Mouse (Mus musculus) kidney, embryonic 15.5 days (tissue): Measurements from ENCODE around the gene Epb41l2. TPM values are rescaled to one million over a fixed set of nuclear protein-coding genes. Genes with fewer than 3 reads are reported as not detected.

Experiments used
- ATAC-seq: fragments of 200-750 bp; cut with Nextera tagmentation; replicated peaks from 2 replicates; pipeline ENCODE4 v1.8.0; 2017; ENCODE audit warnings: moderate TSS enrichment; ENCODE audit not compliant: low FRiP score
- H3K27ac ChIP-seq: fragments of 300-500 bp; sonication (generic); 2 replicates; pipeline ENCODE4 v1.5.1; 2015; ENCODE audit warnings: mild to moderate bottlenecking, inconsistent platforms
- H3K27me3 ChIP-seq: fragments of 300-500 bp; sonication (generic); 2 replicates; pipeline ENCODE4 v1.6.1; 2015; ENCODE audit warnings: inconsistent platforms
- H3K36me3 ChIP-seq: fragments of 300-500 bp; sonication (generic); 2 replicates; pipeline ENCODE4 v1.6.1; 2015; ENCODE audit warnings: inconsistent platforms
- H3K4me1 ChIP-seq: fragments of 300-500 bp; sonication (generic); 2 replicates; pipeline ENCODE4 v1.6.1; 2015; ENCODE audit warnings: inconsistent platforms
- H3K4me2 ChIP-seq: fragments of 300-500 bp; sonication (generic); 2 replicates; pipeline ENCODE4 v1.6.1; 2015; ENCODE audit warnings: moderate library complexity, mild to moderate bottlenecking, inconsistent platforms
- H3K4me3 ChIP-seq: fragments of 300-500 bp; sonication (generic); replicated peaks from 2 replicates; pipeline ENCODE4 v1.5.1; 2015; ENCODE audit warnings: mild to moderate bottlenecking, inconsistent platforms
- H3K9ac ChIP-seq: fragments of 300-500 bp; sonication (generic); 2 replicates; pipeline ENCODE4 v1.6.1; 2015; ENCODE audit warnings: mild to moderate bottlenecking, inconsistent platforms
- H3K9me3 ChIP-seq: fragments of 300-500 bp; sonication (generic); replicated peaks from 2 replicates; pipeline ENCODE4 v1.6.1; 2016; ENCODE audit warnings: inconsistent platforms
- WGBS: fragments of 180-500 bp; shearing (Covaris S2); methylation state at CpG from one replicate; pipeline ENCODE4 v1.1.7; 2015; ENCODE audit warnings: mixed read lengths; 5-methylcytosine and 5-hydroxymethylcytosine counted together
- polyA plus RNA-seq: library from polyadenylated mRNA; unstranded; fragments of >200 nt; fragmentation: Nextera tagmentation; extraction: Ambion mirVana; gene quantifications from 2 replicates; pipeline ENCODE4 v1.2.1, GENCODE M21; 2015

Epb41l2 gene
- polyA plus RNA-seq, 1 experiment from 2014 or later: 66.5 TPM

DNA sequence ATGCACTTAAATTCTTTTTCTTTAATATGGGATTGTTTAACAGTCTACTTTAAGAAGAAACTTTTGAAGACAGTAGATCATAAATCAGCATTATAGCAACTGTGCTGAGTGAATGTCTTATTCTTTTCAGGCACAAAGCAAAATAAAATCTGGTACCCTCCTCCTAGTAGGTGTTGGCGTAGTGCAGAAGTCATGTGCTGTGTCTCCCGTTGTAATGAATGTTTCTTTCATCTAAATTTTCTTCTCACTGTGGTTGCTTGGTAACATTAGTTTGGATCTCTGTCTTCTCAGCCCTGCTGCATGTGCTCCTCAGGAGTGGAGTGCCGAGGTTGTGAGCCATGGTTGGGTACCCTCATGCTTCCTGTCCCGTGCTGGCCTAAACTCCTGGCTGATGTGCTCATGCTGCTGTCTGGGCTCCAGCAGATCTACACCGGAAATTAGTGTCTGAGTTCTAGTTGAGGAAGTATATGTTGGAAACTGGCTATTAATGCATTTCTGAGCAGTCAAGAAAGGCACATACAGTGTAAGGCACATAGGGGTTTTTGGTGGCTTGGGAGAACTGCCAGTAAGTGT is 87.4 kb downstream of the Epb41l2 start:
- Histone ChIP-seq H3K27ac (peak overlapping the region; percentile 61), H3K4me1 (peaks cover 22% of the 10 kb centered on the region), H3K4me3 (no peak overlapping the region), H3K27me3 (no peaks in the 10 kb centered on the region), H3K4me2 (no peak overlapping the region), H3K9ac (no peak overlapping the region), H3K36me3 (peaks cover 17% of the 10 kb centered on the region), H3K9me3 (no peaks in the 10 kb centered on the region)
- ATAC-seq: 0 out of 2 replicates have a peak, but pooled peaks have one; percentile 56
- 44% methylated on average over 5 of the region's 5 CpGs for WGBS

- H3K9ac ChIP-seq: no peak overlapping the region
- no peak overlapping the region for H3K27ac ChIP-seq
- no peak overlapping the region for H3K4me3 ChIP-seq
- peaks cover 22% of the 10 kb centered on the region for H3K4me1 ChIP-seq
- no peak overlapping the region for H3K4me2 ChIP-seq
- no peak for ATAC-seq
- no peaks in the 10 kb centered on the region for H3K9me3 ChIP-seq
- 56% methylated on average over 4 of the region's 4 CpGs for WGBS
- peaks cover 14% of the 10 kb centered on the region for H3K36me3 ChIP-seq
- no peaks in the 10 kb centered on the region for H3K27me3 ChIP-seq
These were observed 89.1 kb downstream of the Epb41l2 start for GRCm38 (mm10) chr10:25448676-25449075.

GRCm38 (mm10) chr10:25449312-25450020 is 89.9 kb downstream of the Epb41l2 start:
- Histone ChIP-seq H3K9me3 (no peaks in the 10 kb centered on the region), H3K9ac (no peak overlapping the region), H3K4me3 (no peak overlapping the region), H3K27ac (peak overlapping the region; percentile 71), H3K36me3 (peaks cover 10% of the 10 kb centered on the region), H3K4me2 (peak overlapping the region; percentile 18; the same call in 1 of the 2 replicates), H3K4me1 (peaks cover 22% of the 10 kb centered on the region), H3K27me3 (no peaks in the 10 kb centered on the region)
- WGBS: 23% methylated on average over 11 of the region's 11 CpGs
- 0 out of 2 replicates have a peak, but pooled peaks have one; percentile 54 for ATAC-seq

DNA sequence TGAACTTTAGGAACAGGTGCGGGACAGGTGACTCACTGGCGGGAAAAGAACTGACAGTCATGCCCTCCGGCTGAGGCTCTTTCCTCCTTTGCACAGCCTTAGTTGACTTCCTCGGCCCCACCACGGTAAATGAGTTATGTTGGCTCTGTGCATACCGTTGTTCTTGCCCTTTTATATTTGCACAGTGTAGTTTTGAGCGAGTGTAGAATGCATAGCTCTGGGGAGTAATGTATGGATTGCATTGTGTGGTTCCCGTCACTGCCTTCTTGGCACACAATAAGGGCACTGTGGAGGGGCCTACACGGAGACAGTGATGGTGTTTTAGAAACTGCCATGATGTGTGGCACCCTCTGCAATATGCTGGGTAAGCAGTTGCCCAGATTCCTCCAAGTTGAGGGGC is 93.6 kb downstream of the Epb41l2 start:
- H3K27me3 ChIP-seq: no peaks in the 10 kb centered on the region
- H3K9me3 ChIP-seq: no peaks in the 10 kb centered on the region
- no peak overlapping the region for H3K27ac ChIP-seq
- H3K36me3 ChIP-seq: 0 out of 2 replicates have a peak, but pooled peaks cover 3% of the 10 kb centered on the region
- peaks cover 11% of the 10 kb centered on the region for H3K4me1 ChIP-seq
- no peak overlapping the region for H3K9ac ChIP-seq
- 78% methylated on average over 9 of the region's 9 CpGs for WGBS
- H3K4me2 ChIP-seq: no peak overlapping the region
- ATAC-seq: no peak
- H3K4me3 ChIP-seq: no peak overlapping the region

GRCm38 (mm10) chr10:25453772-25454171 is 94.2 kb downstream of the Epb41l2 start:
- Histone ChIP-seq H3K36me3 (0 out of 2 replicates have a peak, but pooled peaks cover 3% of the 10 kb centered on the region), H3K9ac (no peak overlapping the region), H3K4me1 (peaks cover 11% of the 10 kb centered on the region), H3K4me2 (no peak overlapping the region), H3K27ac (no peak overlapping the region), H3K27me3 (no peaks in the 10 kb centered on the region), H3K4me3 (no peak overlapping the region), H3K9me3 (no peaks in the 10 kb centered on the region)
- 87% methylated on average over 10 of the region's 10 CpGs for WGBS
- no peak for ATAC-seq

GRCm38 (mm10) chr10:25457118-25457517 is 97.5 kb downstream of the Epb41l2 start:
- no peak overlapping the region for H3K27ac ChIP-seq
- H3K27me3 ChIP-seq: no peaks in the 10 kb centered on the region
- no peak overlapping the region for H3K9ac ChIP-seq
- no peaks in the 10 kb centered on the region for H3K9me3 ChIP-seq
- ATAC-seq: no peak
- H3K4me3 ChIP-seq: no peak overlapping the region
- no peaks in the 10 kb centered on the region for H3K4me1 ChIP-seq
- 80% methylated on average over 6 of the region's 6 CpGs for whole genome bisulfite sequencing
- 0 out of 2 replicates have a peak, but pooled peaks cover 3% of the 10 kb centered on the region for H3K36me3 ChIP-seq
- H3K4me2 ChIP-seq: no peak overlapping the region

DNA sequence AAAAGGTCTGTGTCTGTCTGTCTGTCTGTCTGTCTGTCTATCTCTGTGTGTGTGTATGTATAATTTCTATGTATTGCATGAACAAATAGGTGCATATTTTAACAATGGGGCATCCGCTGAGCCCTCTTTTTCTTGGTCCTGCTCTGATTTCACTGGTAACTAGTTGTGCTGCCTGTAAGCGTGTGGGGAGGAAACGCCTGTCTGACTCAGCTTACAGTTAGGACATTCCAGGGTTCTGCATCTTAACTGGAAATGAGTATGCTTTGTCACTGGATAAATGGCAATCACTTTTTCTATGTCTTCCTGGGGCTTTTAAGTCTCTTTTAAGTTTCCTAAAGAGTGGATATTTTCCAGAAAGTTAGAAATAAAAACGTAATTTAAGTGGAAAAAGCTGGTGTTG is 98.4 kb downstream of the Epb41l2 start:
- H3K36me3 ChIP-seq: 0 out of 2 replicates have a peak, but pooled peaks cover 7% of the 10 kb centered on the region
- ATAC-seq: no peak
- WGBS: 81% methylated on average over 4 of the region's 4 CpGs
- H3K9ac ChIP-seq: no peak overlapping the region
- no peak overlapping the region for H3K27ac ChIP-seq
- no peak overlapping the region for H3K4me3 ChIP-seq
- no peaks in the 10 kb centered on the region for H3K9me3 ChIP-seq
- no peaks in the 10 kb centered on the region for H3K4me1 ChIP-seq
- no peak overlapping the region for H3K4me2 ChIP-seq
- H3K27me3 ChIP-seq: no peaks in the 10 kb centered on the region

- no peak for ATAC-seq
- Histone ChIP-seq H3K27ac (no peak overlapping the region), H3K4me1 (no peaks in the 10 kb centered on the region), H3K4me2 (no peak overlapping the region), H3K27me3 (no peaks in the 10 kb centered on the region), H3K9me3 (no peaks in the 10 kb centered on the region), H3K4me3 (no peak overlapping the region), H3K36me3 (0 out of 2 replicates have a peak, but pooled peaks cover 4% of the 10 kb centered on the region), H3K9ac (no peak overlapping the region)
- 66% methylated on average over 1 of the region's 1 CpGs for WGBS
These were observed 102.2 kb downstream of the Epb41l2 start for GRCm38 (mm10) chr10:25461832-25462231.

GRCm38 (mm10) chr10:25462669-25463068 is 103.1 kb downstream of the Epb41l2 start:
- H3K9ac ChIP-seq: no peak overlapping the region
- H3K36me3 ChIP-seq: 0 out of 2 replicates have a peak, but pooled peaks cover 4% of the 10 kb centered on the region
- no peak overlapping the region for H3K4me3 ChIP-seq
- WGBS: 76% methylated on average over 3 of the region's 3 CpGs
- H3K9me3 ChIP-seq: no peaks in the 10 kb centered on the region
- no peak overlapping the region for H3K4me2 ChIP-seq
- H3K27me3 ChIP-seq: no peaks in the 10 kb centered on the region
- H3K4me1 ChIP-seq: no peaks in the 10 kb centered on the region
- H3K27ac ChIP-seq: no peak overlapping the region
- ATAC-seq: no peak

DNA sequence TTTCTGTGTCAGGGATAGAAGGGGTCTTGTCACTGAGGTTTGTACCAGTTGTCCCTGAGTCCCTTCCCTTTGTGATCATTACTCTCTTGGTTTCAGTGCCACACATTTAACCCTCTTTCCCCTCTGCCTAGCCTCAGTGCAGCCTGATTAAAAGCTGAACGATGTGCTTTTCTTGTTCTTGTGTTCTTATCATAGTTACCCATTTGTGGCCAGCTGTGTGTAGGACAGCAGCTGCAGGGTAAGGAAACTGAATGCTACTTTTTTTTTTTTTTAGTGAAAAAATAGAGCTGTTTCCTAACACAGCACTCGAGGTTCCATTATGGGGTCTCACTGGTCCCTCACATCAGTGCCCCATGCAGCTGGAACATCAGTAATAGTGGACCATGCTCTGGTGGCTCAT is 106.9 kb downstream of the Epb41l2 start:
- H3K27me3 ChIP-seq: no peaks in the 10 kb centered on the region
- no peaks in the 10 kb centered on the region for H3K9me3 ChIP-seq
- no peaks in the 10 kb centered on the region for H3K4me1 ChIP-seq
- no peak overlapping the region for H3K9ac ChIP-seq
- WGBS: 54% methylated on average over 2 of the region's 2 CpGs
- H3K4me2 ChIP-seq: no peak overlapping the region
- H3K27ac ChIP-seq: no peak overlapping the region
- peaks cover 11% of the 10 kb centered on the region for H3K36me3 ChIP-seq
- no peak for ATAC-seq
- H3K4me3 ChIP-seq: no peak overlapping the region

DNA sequence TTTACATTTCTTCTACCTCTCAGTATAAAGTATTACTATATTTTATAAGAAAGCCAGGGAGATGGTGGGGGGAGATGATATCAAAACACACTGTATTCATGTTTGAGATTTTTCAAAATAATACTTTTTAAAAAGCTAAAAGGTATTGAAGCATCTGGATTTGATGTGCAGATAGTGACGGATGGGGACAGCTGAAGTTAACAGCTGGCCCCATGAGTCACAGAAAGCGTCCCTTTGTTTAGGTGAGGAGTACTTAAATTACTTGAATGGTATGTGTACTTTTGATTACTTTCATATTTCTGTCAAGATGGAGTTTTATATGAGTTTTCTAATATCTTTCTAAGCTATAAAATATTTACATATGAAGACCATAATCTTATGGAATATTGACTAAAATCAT is 112.3 kb downstream of the Epb41l2 start:
- WGBS: 82% methylated on average over 2 of the region's 2 CpGs
- no peak overlapping the region for H3K9ac ChIP-seq
- H3K4me3 ChIP-seq: no peak overlapping the region

DNA sequence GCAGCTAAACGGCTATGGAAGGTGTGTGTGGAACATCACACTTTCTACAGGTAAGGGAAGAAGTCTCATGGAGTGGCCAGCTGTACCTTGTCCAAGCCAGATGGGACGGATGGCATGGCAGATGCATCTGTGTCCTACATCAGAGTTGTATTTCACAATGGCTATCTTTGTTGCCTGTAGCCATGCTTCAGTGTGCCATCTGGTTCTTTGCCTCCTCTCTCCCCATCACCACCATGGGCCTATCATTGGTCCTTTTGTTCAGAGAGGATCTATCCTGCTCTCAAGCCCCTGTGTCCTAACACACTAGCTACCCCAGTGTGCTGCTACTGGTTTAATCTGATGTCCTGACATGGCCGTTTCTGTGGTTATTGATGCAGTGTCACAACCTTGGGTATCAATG is 120.1 kb downstream of the Epb41l2 start:
- Histone ChIP-seq H3K9ac (no peak overlapping the region), H3K4me2 (no peak overlapping the region), H3K9me3 (no peaks in the 10 kb centered on the region), H3K36me3 (peaks cover 17% of the 10 kb centered on the region), H3K27ac (no peak overlapping the region), H3K4me3 (no peak overlapping the region), H3K4me1 (no peaks in the 10 kb centered on the region), H3K27me3 (no peaks in the 10 kb centered on the region)
- ATAC-seq: no peak
- 95% methylated on average over 3 of the region's 3 CpGs for WGBS

More for the DNA sequence above, 112.3 kb downstream of the Epb41l2 start:
- no peak for ATAC-seq
- Histone ChIP-seq H3K4me2 (no peak overlapping the region), H3K27me3 (no peaks in the 10 kb centered on the region), H3K27ac (no peak overlapping the region), H3K36me3 (peaks cover 16% of the 10 kb centered on the region), H3K9me3 (no peaks in the 10 kb centered on the region), H3K4me1 (no peaks in the 10 kb centered on the region)
